Mouse (Mus musculus) C2C12 (cell line): ENCODE measurements around the gene Lrrc10b. TPM values are rescaled to one million over a fixed set of nuclear protein-coding genes. Genes with fewer than 3 reads are reported as not detected.

Experiments used
- H3K27me3 ChIP-seq: one replicate; pipeline ENCODE4 v1.6.1; 2011; ENCODE audit not compliant: control insufficient read depth, insufficient read depth, insufficient read length
- H3K36me3 ChIP-seq: one replicate; pipeline ENCODE4 v1.6.1; 2011; ENCODE audit not compliant: control insufficient read depth, insufficient read depth
- H3K4me3 ChIP-seq: one replicate; pipeline ENCODE4 v1.5.1; 2011; ENCODE audit warnings: mild to moderate bottlenecking, control low read depth; ENCODE audit not compliant: poor library complexity, insufficient read depth, severe bottlenecking
- H3K79me2 ChIP-seq: one replicate; pipeline ENCODE4 v1.6.1; 2011; ENCODE audit not compliant: control insufficient read depth, insufficient read depth
- H3K79me3 ChIP-seq: one replicate; pipeline ENCODE4 v1.6.1; 2011; ENCODE audit warnings: low read depth, control low read depth
- H3ac ChIP-seq: one replicate; pipeline ENCODE3; 2011; ENCODE audit warnings: low read depth; ENCODE audit not compliant: control insufficient read depth, insufficient read length
- CEBPB ChIP-seq: IDR thresholded peaks from one replicate; pipeline ENCODE4 v1.6.1; 2011; ENCODE audit warnings: low read depth, mild to moderate bottlenecking, control low read depth, moderate library complexity
- CTCF ChIP-seq: IDR thresholded peaks from one replicate; pipeline ENCODE4 v1.5.1; 2011; ENCODE audit not compliant: control insufficient read depth, insufficient read depth, insufficient read length
- FOSL1 ChIP-seq: IDR thresholded peaks from one replicate; pipeline ENCODE4 v1.8.0; 2011; ENCODE audit warnings: mild to moderate bottlenecking, low read length; ENCODE audit not compliant: poor library complexity, insufficient read depth, severe bottlenecking
- MAX ChIP-seq: IDR thresholded peaks from one replicate; pipeline ENCODE4 v1.6.1; 2011; ENCODE audit warnings: mild to moderate bottlenecking, control low read depth
- MYOD1 ChIP-seq: IDR thresholded peaks from one replicate; pipeline ENCODE4 v1.6.1; 2011; ENCODE audit warnings: low read depth; ENCODE audit not compliant: control insufficient read depth, insufficient read length
- MYOG ChIP-seq: IDR thresholded peaks from one replicate; pipeline ENCODE4 v1.6.1; 2011; ENCODE audit not compliant: control insufficient read depth, insufficient read length; ENCODE audit errors: extremely low read depth
- USF1 ChIP-seq: IDR thresholded peaks from one replicate; pipeline ENCODE4 v1.6.1; 2011; ENCODE audit warnings: low read depth, mild to moderate bottlenecking, control low read depth, moderate library complexity
- polyA plus RNA-seq: library from polyadenylated mRNA; unstranded; fragments of >200 nt; fragmentation: generic; extraction: Trizol; gene quantifications from one replicate; pipeline ENCODE4 v1.2.1, GENCODE M21; 2012; ENCODE audit warnings: missing spikeins

Gene Lrrc10b
- polyA plus RNA-seq, 1 experiment: 0.07 TPM

DNA sequence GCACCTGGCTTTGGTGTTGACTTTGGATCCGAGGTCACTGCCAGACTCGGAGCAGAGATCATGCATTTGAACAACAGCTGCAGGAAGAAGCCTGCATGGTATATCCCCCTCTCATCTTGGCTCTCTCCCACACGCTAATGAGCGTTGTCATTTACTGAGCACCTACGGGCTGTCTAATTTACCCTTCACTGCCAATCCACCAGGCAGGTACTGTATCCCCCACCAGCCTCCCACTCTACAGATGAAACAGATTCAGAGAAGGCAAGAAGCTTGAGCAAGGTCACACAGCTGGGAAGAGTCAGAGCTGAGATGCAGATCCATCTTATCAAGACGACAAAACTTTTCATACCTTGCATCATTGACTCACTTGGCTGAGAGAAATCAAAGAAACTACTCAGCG lies 4.3 kb upstream of the Lrrc10b start:
- Histone ChIP-seq H3K79me2 (no peaks in the 10 kb centered on the region), H3K27me3 (peaks cover 27% of the 10 kb centered on the region), H3K79me3 (no peaks in the 10 kb centered on the region), H3ac (no peak overlapping the region), H3K36me3 (no peaks in the 10 kb centered on the region), H3K4me3 (no peak overlapping the region)
- TF ChIP-seq MYOD1: no peak
- no peak for TF ChIP-seq MYOG
- no peak for TF ChIP-seq USF1
- TF ChIP-seq CEBPB: no peak
- TF ChIP-seq CTCF: no peak
- TF ChIP-seq MAX: no peak
- no peak for TF ChIP-seq FOSL1

DNA sequence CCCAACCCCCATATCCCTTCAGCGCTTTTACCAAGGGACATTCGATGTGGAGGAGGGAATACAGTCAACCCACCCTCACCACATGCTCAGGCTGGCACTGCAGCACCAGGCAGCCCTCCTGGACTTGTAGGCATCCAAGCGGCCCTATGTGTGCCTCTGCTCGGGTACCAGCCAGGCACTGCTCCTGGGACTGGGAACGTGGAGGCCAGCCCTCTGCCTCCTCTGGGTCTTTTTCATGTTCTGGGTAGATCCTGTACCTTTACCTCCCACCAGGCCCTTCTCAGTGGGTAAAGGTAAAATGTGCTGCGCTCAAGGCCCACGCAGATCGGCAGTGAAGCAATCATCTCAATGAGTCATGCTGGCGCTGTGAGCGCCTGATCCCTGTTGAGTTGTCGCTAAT lies 2.6 kb upstream of the Lrrc10b start:
- H3K79me2 ChIP-seq: no peaks in the 10 kb centered on the region
- no peak overlapping the region for H3ac ChIP-seq
- H3K36me3 ChIP-seq: no peaks in the 10 kb centered on the region
- no peak overlapping the region for H3K4me3 ChIP-seq
- peaks cover 34% of the 10 kb centered on the region for H3K27me3 ChIP-seq
- no peaks in the 10 kb centered on the region for H3K79me3 ChIP-seq
- TF ChIP-seq CEBPB: no peak
- TF ChIP-seq USF1: no peak
- no peak for TF ChIP-seq FOSL1
- TF ChIP-seq MYOD1: no peak
- no peak for TF ChIP-seq MYOG
- no peak for TF ChIP-seq CTCF
- TF ChIP-seq MAX: no peak

DNA sequence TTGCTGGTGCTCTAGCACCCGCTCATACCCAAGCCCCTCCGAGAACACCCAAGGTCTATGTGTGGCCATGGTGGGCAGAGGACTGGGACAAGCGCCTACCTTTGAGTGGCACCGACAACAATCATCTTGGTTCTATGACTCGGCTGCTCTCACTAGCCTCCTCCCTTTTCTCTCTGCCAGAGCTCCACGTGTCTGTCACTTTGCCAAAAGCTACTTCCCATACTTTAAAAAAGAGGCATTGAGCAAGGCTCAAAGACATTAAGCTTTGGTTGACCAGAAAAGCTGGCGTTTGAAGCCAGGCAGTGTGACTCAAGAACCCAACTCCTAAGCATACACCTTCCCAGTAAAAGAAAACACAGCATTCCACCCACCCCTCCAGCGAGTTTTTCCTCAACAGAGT lies 823 bp upstream of the Lrrc10b start:
- peaks cover 30% of the 10 kb centered on the region for H3K27me3 ChIP-seq
- TF ChIP-seq MYOG: no peak
- no peak for TF ChIP-seq MYOD1
- TF ChIP-seq FOSL1: no peak
- TF ChIP-seq CEBPB: no peak
- H3K36me3 ChIP-seq: no peaks in the 10 kb centered on the region
- no peak overlapping the region for H3ac ChIP-seq
- no peaks in the 10 kb centered on the region for H3K79me2 ChIP-seq
- no peak overlapping the region for H3K4me3 ChIP-seq
- H3K79me3 ChIP-seq: no peaks in the 10 kb centered on the region

- Histone ChIP-seq H3K4me3 (no peak overlapping the region), H3K79me3 (no peaks in the 10 kb centered on the region), H3ac (peak overlapping the region; percentile 22), H3K27me3 (peaks cover 34% of the 10 kb centered on the region), H3K36me3 (no peaks in the 10 kb centered on the region), H3K79me2 (no peaks in the 10 kb centered on the region)
- TF ChIP-seq USF1 (no peak), MYOD1 (no peak), FOSL1 (no peak), MAX (no peak), CTCF (no peak), CEBPB (no peak), MYOG (no peak)
Measured at GRCm38 (mm10) chr19:10457484-10457800, 169 bp upstream of the Lrrc10b start.

DNA sequence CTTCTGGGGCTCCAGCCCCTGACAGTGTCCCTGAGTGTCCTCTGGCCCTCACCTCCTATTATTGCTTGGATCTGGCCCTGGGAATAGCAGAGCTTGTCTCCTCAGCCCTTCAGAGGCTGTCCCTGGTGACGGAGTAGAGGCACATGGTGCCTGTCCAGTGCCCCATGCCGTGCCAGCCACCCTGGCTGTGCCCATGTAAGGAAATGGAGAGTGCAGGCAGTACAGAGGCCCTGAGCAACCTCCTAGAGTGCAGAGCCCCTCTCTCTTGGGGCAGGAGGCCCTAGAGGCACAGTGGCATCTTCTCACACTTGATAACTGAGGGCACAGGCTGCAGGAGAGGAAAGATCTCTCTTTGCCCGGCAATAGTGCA lies 1.9 kb downstream of the Lrrc10b start:
- TF ChIP-seq FOSL1: no peak
- TF ChIP-seq MYOD1: no peak
- no peak for TF ChIP-seq USF1
- no peak for TF ChIP-seq CTCF
- no peak for TF ChIP-seq CEBPB
- TF ChIP-seq MYOG: no peak
- TF ChIP-seq MAX: no peak
- H3K27me3 ChIP-seq: peaks cover 30% of the 10 kb centered on the region
- H3ac ChIP-seq: no peak overlapping the region
- H3K4me3 ChIP-seq: no peak overlapping the region
- H3K36me3 ChIP-seq: no peaks in the 10 kb centered on the region
- H3K79me3 ChIP-seq: no peaks in the 10 kb centered on the region
- no peaks in the 10 kb centered on the region for H3K79me2 ChIP-seq

GRCm38 (mm10) chr19:10454718-10455436 lies 2.4 kb downstream of the Lrrc10b start:
- no peaks in the 10 kb centered on the region for H3K79me3 ChIP-seq
- TF ChIP-seq CEBPB: no peak
- TF ChIP-seq MAX: no peak
- TF ChIP-seq MYOD1: no peak
- no peak for TF ChIP-seq FOSL1
- H3K36me3 ChIP-seq: no peaks in the 10 kb centered on the region
- no peak overlapping the region for H3ac ChIP-seq
- H3K4me3 ChIP-seq: no peak overlapping the region
- H3K79me2 ChIP-seq: no peaks in the 10 kb centered on the region
- H3K27me3 ChIP-seq: peaks cover 30% of the 10 kb centered on the region
